Mouse (Mus musculus) limb, embryonic 15.5 days (tissue): ENCODE measurements around the gene Tipin. TPM values are rescaled to one million over a fixed set of nuclear protein-coding genes. Genes with fewer than 3 reads are reported as not detected.

Source experiments
- ATAC-seq: fragments of 200-750 bp; cut with Nextera tagmentation; 2 replicates; pipeline ENCODE4 v1.8.0; 2017; ENCODE audit warnings: low read depth, moderate TSS enrichment; ENCODE audit not compliant: insufficient number of reproducible peaks, low FRiP score, low TSS enrichment
- H3K27ac ChIP-seq: fragments of 300-500 bp; sonication (generic); 2 replicates; pipeline ENCODE4 v1.5.1; 2015; ENCODE audit warnings: moderate library complexity, mild to moderate bottlenecking, inconsistent platforms
- H3K27me3 ChIP-seq: fragments of 300-500 bp; sonication (generic); 2 replicates; pipeline ENCODE4 v1.6.1; 2015; ENCODE audit warnings: inconsistent platforms
- H3K36me3 ChIP-seq: fragments of 300-500 bp; sonication (generic); 2 replicates; pipeline ENCODE4 v1.6.1; 2015; ENCODE audit warnings: inconsistent platforms
- H3K4me1 ChIP-seq: fragments of 300-500 bp; sonication (generic); 2 replicates; pipeline ENCODE4 v1.6.1; 2015; ENCODE audit warnings: inconsistent platforms
- H3K4me2 ChIP-seq: fragments of 300-500 bp; sonication (generic); 2 replicates; pipeline ENCODE4 v1.6.1; 2015; ENCODE audit warnings: mild to moderate bottlenecking, inconsistent platforms
- H3K4me3 ChIP-seq: fragments of 300-500 bp; sonication (generic); 2 replicates; pipeline ENCODE4 v1.5.1; 2015; ENCODE audit warnings: mild to moderate bottlenecking, inconsistent platforms
- H3K9ac ChIP-seq: fragments of 300-500 bp; sonication (generic); 2 replicates; pipeline ENCODE4 v1.6.1; 2015; ENCODE audit warnings: inconsistent platforms
- H3K9me3 ChIP-seq: fragments of 300-500 bp; sonication (generic); 2 replicates; pipeline ENCODE4 v1.6.1; 2016; ENCODE audit warnings: inconsistent platforms
- WGBS: fragments of 180-500 bp; shearing (Covaris S2); methylation state at CpG from one replicate; pipeline ENCODE4 v1.1.7; 2015; 5-methylcytosine and 5-hydroxymethylcytosine counted together
- polyA plus RNA-seq: library from polyadenylated mRNA; unstranded; fragments of >200 nt; fragmentation: Nextera tagmentation; extraction: Ambion mirVana; gene quantifications from 2 replicates; pipeline ENCODE4 v1.2.1, GENCODE M21; 2015

The Tipin gene
- polyA plus RNA-seq, result 164 and 174 TPM in 2 replicates

DNA sequence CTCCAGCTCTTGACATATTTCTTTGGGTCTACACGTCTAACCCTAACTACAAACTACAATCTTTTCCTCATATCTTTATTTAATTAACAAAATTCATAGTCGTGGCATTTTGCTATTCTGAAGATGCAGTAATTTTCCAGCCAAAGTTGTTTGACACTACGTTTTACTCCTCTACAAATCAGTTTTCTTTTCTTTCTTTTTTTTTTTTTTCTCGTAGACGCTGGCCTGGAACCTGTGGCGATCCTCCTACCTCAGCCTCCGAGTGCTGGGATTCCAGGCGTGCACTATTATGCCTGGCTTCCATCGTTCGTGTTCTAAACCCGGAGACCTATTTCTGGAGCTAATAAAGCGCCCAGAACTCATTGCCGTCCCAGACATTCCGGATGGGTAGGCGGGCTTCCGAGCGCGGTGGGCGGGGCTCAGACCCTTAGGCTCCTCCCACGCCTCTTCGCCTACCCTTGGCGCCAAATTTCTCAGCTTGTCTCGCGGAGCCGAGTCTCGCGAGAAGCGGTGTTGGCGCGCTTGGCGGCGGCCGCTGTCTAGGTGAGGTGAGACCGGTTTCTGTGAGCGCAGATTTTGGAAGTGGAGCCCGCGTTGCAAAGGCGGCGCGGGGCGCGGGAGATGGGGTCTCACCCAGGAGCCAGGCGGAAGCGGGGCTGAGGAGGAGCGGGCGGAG lies at the start of gene Tipin:
TSS of gene Tipin (plus strand) at position 477 of the 676 bp plus-strand sequence.
- H3K36me3 ChIP-seq, result no peaks in the 10 kb centered on the region
- H3K4me1 ChIP-seq, result peaks cover 7% of the 10 kb centered on the region
- H3K27ac ChIP-seq, result peak within 1 kb of the TSS; percentile 97
- peak; percentile 91 for ATAC-seq
- whole genome bisulfite sequencing, result 2% methylated on average over 46 of the region's 46 CpGs
- no peaks in the 10 kb centered on the region for H3K27me3 ChIP-seq
- no peaks in the 10 kb centered on the region for H3K9me3 ChIP-seq
- H3K9ac ChIP-seq, result peak within 1 kb of the TSS; percentile 93
- H3K4me3 ChIP-seq, result peak within 1 kb of the TSS; percentile 91
- H3K4me2 ChIP-seq, result peak within 1 kb of the TSS; percentile 47

DNA sequence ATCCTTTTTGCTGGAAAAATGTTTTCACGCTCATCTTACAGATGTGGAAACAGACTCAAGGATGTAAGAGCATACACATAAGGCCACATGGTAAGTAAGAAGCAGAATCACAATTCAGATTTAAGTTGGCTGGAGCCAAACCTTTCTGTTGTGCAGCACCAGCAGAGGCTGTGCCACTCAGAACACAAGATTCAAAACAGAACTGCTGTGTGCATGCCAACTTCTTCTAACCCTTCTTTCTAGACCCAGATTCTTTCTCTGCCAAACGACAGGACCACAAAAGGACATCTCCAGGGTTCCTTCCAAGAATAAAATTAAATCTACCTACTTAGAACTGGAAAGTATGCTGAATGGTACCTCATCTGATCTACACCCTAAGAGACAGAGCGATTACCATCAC lies 49.7 kb upstream of the Tipin start:
- Histone ChIP-seq H3K9ac (no peak overlapping the region), H3K27ac (peak overlapping the region; percentile 75), H3K4me3 (no peak overlapping the region), H3K9me3 (no peaks in the 10 kb centered on the region), H3K27me3 (no peaks in the 10 kb centered on the region), H3K4me1 (peaks cover 42% of the 10 kb centered on the region), H3K36me3 (no peaks in the 10 kb centered on the region), H3K4me2 (no peak overlapping the region)
- WGBS, result 73% methylated on average over 3 of the region's 3 CpGs
- ATAC-seq, result no peak

DNA sequence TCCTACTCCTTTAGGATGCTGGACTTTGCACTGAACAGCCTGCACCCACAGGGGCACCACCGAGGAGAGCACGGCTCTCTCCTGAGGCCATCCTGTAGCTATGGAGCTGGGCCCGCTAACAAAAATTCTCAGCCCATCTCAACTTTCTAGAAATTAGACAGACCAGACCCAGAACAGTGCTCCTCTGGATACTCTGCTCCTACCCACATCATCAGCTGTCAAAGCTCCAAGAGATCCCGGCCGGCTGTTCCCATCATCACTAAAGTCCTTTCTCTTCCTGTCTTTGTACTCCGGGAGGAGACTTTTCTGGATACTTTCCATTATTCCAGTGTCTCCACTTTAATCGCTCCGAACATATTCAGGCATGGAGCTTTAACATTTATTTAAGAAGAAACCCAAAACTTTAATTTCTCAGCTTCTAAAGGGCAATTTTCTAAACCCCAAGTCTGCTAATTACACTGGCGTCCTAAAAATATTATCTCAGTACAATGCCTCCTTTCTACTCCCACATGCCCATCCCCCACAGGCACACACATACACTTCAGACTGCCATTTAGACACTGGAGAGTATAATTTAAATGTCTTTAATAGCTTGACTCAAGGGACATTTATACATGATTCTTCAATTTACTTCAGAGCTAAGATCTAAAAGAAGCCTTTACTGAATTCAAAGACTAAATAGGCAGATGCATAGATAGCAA lies 49.0 kb upstream of the Tipin start:
- H3K4me2 ChIP-seq, result no peak overlapping the region
- peak overlapping the region; percentile 75 for H3K27ac ChIP-seq
- H3K27me3 ChIP-seq, result no peaks in the 10 kb centered on the region
- H3K9me3 ChIP-seq, result no peaks in the 10 kb centered on the region
- H3K9ac ChIP-seq, result no peak overlapping the region
- H3K4me3 ChIP-seq, result no peak overlapping the region
- H3K4me1 ChIP-seq, result peaks cover 42% of the 10 kb centered on the region
- no peaks in the 10 kb centered on the region for H3K36me3 ChIP-seq
- no peak for ATAC-seq
- WGBS, result 56% methylated on average over 9 of the region's 9 CpGs

DNA sequence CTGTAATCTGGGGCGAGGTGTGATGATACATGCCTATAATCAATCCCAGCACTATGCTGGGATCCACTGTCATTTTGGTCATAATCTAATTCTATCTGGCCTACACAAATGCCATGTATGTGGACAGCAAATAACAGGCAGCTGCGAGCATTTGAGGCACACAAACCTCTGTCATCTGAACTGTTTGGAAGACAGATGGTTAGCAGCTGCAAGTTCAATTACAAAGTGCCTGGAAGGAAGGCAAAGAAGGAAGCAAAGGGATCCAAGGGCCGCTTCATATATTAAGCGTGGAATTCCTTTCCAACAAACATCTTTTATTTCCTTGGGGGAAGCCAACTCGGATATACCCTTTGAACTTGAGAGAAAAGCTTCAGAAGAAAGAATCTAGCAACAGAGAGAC lies 47.7 kb upstream of the Tipin start:
- H3K9me3 ChIP-seq, result no peaks in the 10 kb centered on the region
- H3K4me2 ChIP-seq, result no peak overlapping the region
- no peak overlapping the region for H3K4me3 ChIP-seq
- no peaks in the 10 kb centered on the region for H3K36me3 ChIP-seq
- H3K27ac ChIP-seq, result peak overlapping the region; percentile 73
- no peak for ATAC-seq
- H3K4me1 ChIP-seq, result peaks cover 40% of the 10 kb centered on the region
- WGBS, result 33% methylated on average over 5 of the region's 5 CpGs
- no peaks in the 10 kb centered on the region for H3K27me3 ChIP-seq
- no peak overlapping the region for H3K9ac ChIP-seq

DNA sequence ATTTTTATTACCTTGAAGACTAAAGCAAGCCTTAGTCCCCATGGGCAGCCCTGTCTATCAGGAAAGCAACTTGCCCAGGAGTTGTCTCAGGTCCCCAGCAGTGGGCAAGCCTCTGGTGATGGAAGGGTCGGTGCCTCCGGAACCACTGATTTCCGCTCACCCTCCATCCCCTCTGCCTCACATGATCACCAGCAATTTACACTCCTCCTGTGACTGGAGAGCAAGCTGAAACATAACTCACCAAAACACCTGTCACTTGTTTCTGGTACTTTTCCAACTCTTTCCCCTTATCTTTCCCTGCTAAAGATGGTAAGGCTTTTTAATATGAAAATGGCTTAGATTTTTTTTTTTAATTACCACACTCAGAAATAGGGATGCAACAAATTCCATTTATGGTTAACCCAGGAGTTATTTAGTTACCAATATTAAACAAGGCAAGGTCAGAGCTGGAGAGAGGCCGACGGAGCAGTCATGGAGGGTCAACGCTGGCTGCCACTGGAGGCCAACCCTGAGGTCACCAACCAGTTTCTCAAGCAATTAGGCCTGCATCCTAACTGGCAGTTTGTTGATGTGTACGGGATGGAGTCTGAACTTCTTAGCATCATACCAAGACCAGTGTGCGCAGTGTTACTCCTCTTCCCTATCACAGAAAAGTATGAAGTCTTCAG lies 46.5 kb upstream of the Tipin start, which contains the start of gene Uchl4:
TSS of gene Uchl4 (plus strand) at position 434 of the 668 bp plus-strand sequence.
- no peaks in the 10 kb centered on the region for H3K9me3 ChIP-seq
- ATAC-seq, result no peak
- H3K27me3 ChIP-seq, result no peaks in the 10 kb centered on the region
- no peak within 1 kb of the TSS for H3K4me3 ChIP-seq
- no peaks in the 10 kb centered on the region for H3K36me3 ChIP-seq
- no peak within 1 kb of the TSS for H3K9ac ChIP-seq
- WGBS, result 85% methylated on average over 8 of the region's 8 CpGs
- H3K4me2 ChIP-seq, result no peak within 1 kb of the TSS
- peak within 1 kb of the TSS; percentile 73 for H3K27ac ChIP-seq
- peaks cover 33% of the 10 kb centered on the region for H3K4me1 ChIP-seq

DNA sequence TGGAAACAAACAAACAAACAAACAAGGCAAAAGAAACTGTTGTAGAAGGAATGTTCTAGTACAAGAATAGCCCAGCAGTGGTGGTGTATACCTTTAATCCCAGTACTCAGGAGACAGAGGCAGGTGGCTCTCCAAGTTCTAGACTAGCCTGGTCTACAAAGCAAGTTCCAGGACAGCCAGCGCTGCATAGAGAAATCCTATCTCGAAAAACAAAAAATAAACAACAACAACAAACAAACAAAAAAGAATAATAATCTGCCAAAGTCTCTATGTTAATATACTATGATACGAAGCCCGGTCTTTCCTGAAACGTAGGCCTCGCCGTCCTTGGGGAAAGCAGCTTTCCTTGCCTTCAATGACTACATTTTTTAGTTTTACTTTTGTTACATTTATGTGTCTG lies 45.3 kb upstream of the Tipin start:
- Histone ChIP-seq H3K9me3 (no peaks in the 10 kb centered on the region), H3K4me1 (peaks cover 34% of the 10 kb centered on the region), H3K9ac (no peak overlapping the region), H3K27ac (no peak overlapping the region), H3K27me3 (no peaks in the 10 kb centered on the region), H3K4me2 (no peak overlapping the region), H3K36me3 (no peaks in the 10 kb centered on the region), H3K4me3 (no peak overlapping the region)
- WGBS, result 95% methylated on average over 7 of the region's 7 CpGs
- ATAC-seq, result no peak

DNA sequence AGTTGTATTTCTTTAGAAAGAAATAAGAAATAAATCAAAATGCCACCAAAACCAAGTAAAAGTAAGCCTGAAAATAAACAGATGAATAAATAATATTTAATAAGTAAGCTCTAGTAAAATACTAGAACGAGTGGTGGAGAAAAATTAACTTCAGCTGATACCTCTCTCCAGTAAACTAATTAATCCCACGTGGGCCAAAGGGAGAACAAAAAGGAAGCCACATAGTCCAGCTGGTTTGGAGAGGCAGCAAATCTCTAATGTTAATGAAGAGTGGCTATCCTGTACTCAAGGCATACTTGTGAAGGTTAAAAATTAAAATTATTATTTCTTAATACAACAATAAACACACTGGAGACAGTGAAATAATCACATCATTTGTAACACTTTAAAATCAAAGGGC lies 41.3 kb upstream of the Tipin start:
- Histone ChIP-seq H3K27ac (no peak overlapping the region), H3K4me2 (no peak overlapping the region), H3K4me1 (peaks cover 6% of the 10 kb centered on the region; the same call in 1 of the 2 replicates), H3K9me3 (no peaks in the 10 kb centered on the region), H3K36me3 (0 out of 2 replicates have a peak, but pooled peaks cover 3% of the 10 kb centered on the region), H3K27me3 (no peaks in the 10 kb centered on the region), H3K4me3 (no peak overlapping the region), H3K9ac (no peak overlapping the region)
- no peak for ATAC-seq
- 19% methylated on average over 2 of the region's 2 CpGs for WGBS

DNA sequence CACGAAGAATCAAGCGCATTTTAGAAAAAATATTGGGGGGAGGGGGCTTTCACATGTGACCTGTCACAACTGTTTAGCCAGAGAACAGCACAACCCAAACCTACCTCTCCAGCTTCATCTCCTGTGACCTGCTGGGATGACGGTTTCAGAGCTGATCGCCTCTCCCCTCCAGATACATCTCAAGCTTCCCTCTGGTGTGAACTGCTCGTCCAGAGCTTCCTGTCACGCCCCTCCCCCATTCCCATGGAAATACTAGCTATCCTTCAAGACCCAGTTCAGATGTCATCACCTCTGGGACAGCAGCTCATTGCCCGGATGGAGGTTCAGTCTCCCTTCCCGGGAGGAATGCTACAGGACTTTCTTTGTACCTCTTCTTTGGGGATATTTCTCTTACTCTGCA lies 40.7 kb upstream of the Tipin start:
- Histone ChIP-seq H3K36me3 (0 out of 2 replicates have a peak, but pooled peaks cover 3% of the 10 kb centered on the region), H3K27ac (no peak overlapping the region), H3K4me2 (no peak overlapping the region), H3K4me1 (peaks cover 6% of the 10 kb centered on the region; the same call in 1 of the 2 replicates), H3K9ac (no peak overlapping the region), H3K27me3 (no peaks in the 10 kb centered on the region), H3K9me3 (no peaks in the 10 kb centered on the region), H3K4me3 (no peak overlapping the region)
- 38% methylated on average over 8 of the region's 8 CpGs for WGBS
- no peak; the same call in 1 of the 2 replicates for ATAC-seq

DNA sequence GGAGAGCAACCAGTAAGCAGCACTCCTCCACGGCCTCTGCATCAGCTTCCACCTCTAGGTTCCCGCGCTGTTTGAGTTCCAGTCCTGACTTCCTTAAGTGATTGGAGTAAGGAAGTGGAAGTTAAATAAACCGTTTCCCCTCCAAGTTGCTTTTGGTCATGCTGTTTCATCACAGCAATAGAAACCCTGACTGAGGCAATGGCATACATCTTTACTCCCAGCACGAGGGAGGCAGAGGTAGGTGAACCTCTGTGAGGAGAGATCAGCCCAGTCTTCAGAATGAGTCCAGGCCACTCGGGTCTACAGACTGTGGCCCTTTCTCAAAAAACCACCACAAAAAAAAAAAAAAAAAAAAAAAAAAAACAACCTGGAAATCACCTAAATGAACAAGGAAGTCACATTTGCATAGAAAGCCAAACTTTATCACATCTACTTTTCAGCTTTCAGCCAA lies 39.0 kb upstream of the Tipin start:
- Histone ChIP-seq H3K4me2 (no peak overlapping the region), H3K9ac (no peak overlapping the region), H3K9me3 (no peaks in the 10 kb centered on the region), H3K36me3 (0 out of 2 replicates have a peak, but pooled peaks cover 3% of the 10 kb centered on the region), H3K4me1 (peaks cover 6% of the 10 kb centered on the region; the same call in 1 of the 2 replicates), H3K4me3 (no peak overlapping the region), H3K27ac (no peak overlapping the region), H3K27me3 (no peaks in the 10 kb centered on the region)
- WGBS, result 63% methylated on average over 6 of the region's 6 CpGs
- ATAC-seq, result no peak

DNA sequence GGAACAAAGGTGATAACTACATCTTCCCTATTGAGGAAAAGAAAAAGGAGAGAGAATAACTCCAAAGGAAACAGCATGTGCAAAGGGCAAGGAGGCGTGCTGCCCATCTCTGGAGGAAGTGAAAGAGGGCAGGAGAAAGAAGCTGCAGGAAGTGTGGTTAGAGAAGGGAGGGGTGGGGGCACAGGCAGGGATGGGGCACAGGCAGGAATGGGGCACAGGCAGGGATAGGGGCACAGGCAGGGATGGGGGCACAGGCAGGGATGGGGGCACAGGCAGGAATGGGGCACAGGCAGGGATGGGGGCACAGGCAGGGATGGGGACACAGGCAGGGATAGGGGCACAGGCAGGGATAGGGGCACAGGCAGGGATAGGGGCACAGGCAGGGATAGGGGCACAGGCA lies 32.0 kb upstream of the Tipin start:
- H3K27ac ChIP-seq, result no peak overlapping the region
- WGBS, result 92% methylated on average over 1 of the region's 1 CpGs
- no peak overlapping the region for H3K9ac ChIP-seq
- no peaks in the 10 kb centered on the region for H3K9me3 ChIP-seq
- H3K4me3 ChIP-seq, result no peak overlapping the region
- no peak for ATAC-seq
- no peak overlapping the region for H3K4me2 ChIP-seq
- no peaks in the 10 kb centered on the region for H3K27me3 ChIP-seq
- peaks cover 22% of the 10 kb centered on the region for H3K4me1 ChIP-seq
- H3K36me3 ChIP-seq, result 0 out of 2 replicates have a peak, but pooled peaks cover 5% of the 10 kb centered on the region

DNA sequence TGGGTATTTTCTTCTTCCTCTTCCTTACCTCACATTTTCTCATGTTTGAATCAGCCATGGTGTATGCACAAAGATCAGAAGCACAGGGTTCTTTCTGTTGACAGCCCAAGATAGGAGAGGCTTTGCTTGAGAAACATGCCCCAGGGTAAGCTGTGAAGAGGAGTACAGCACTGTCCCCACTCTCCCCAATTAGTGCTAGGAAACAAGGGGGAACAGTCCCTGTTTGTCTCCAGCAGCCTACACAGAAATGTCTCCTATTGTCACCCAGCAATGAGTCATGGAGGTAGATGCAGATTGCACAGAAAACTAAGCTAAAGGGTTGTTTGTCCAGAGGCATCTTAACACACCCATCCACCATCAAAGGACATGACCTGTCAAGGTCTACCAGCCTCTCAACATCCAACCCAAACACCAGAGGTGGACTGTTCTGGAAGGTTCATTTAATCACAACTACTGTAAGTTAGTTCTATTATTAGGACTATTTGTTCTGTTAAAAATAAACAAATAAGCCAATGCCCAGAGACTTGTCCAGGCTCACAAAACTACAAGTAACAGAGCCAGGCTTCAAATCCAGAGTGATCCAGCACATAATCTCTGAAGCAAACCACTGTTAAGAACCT lies 31.2 kb upstream of the Tipin start:
- no peak overlapping the region for H3K9ac ChIP-seq
- H3K4me3 ChIP-seq, result no peak overlapping the region

More for the DNA sequence above, 31.2 kb upstream of the Tipin start:
- H3K4me2 ChIP-seq, result no peak overlapping the region
- H3K36me3 ChIP-seq, result 0 out of 2 replicates have a peak, but pooled peaks cover 2% of the 10 kb centered on the region
- no peaks in the 10 kb centered on the region for H3K27me3 ChIP-seq
- no peaks in the 10 kb centered on the region for H3K9me3 ChIP-seq
- peaks cover 22% of the 10 kb centered on the region for H3K4me1 ChIP-seq
- ATAC-seq, result no peak
- no peak overlapping the region for H3K27ac ChIP-seq
